Mouse (Mus musculus): Measurements from ENCODE around the gene Bcat2. TPM values are rescaled to one million over a fixed set of nuclear protein-coding genes. Genes with fewer than 3 reads are reported as not detected.
"Not testable (repeated sequence)": the region's sequence is repeated elsewhere in the genome, so short reads cannot be mapped to it uniquely, and the experiment has no call there.

Gene Bcat2
- polyA plus RNA-seq, 1 experiment from 2014 or later = 47.3 TPM

DNA sequence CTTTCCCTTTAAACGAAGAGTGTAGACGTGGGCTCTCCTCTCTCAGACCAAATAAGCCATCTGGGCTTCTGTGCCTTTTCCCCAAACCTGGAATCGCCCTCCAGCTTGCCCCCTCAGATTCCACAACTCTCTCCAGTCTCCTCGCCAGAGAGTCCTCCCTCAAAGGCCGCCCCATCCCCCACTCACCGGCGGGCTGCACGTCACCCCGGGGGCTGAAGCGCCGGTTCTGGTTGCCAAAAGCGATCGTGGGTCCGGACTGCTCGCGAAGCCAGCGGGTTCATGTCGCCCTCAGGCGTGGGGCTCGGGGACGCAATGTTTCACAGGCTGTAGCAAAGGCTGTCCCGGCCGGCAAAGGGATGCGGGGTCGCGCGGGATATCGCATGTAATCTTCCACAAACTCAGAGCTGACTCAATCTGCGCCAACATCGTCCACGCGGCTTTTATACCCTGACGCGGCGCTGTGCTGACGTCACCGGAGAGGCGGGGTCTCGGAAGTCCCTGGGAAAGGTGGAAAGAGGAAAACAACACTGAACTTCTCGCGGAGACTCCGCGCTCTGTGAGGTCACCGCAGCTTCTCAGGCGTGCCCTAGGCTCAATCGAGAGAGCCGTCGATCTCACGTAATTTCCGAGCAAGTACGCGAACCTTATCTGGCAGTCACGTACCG, 44.0 kb upstream of the Bcat2 start, which contains the start of the genes Ppp1r15a and Plekha4:
Gene Ppp1r15a, minus strand, starts transcription at position 460 of the 665 bp plus-strand sequence.
Gene Plekha4, plus strand, starts transcription at position 522 of the 665 bp plus-strand sequence.
- peak within 1 kb of the TSS; percentile 65; the same call in 1 of the 2 replicates for H3K27ac ChIP-seq (replicated peaks; ENCODE audit: low read depth, low read length)
- under 1% methylated on average over 54 of the region's 54 CpGs for WGBS
- peak within 1 kb of the TSS; percentile 84 for H3K4me2 ChIP-seq (ENCODE audit: low read depth, low read length)
- no peaks in the 10 kb centered on the region for H3K27me3 ChIP-seq (ENCODE audit: control insufficient read depth, insufficient read depth, low read length)
- ATAC-seq (replicated peaks; ENCODE audit: insufficient number of reproducible peaks, low FRiP score, low TSS enrichment, low read depth) (peak; percentile 68), DNase-seq (ENCODE audit: low spot score) (peak; percentile 95)
- H3K9ac ChIP-seq (replicated peaks; ENCODE audit: low read length) = peak within 1 kb of the TSS; percentile 85
- H3K4me1 ChIP-seq (ENCODE audit: control insufficient read depth, insufficient read depth, low read length) = no peaks in the 10 kb centered on the region
- no peaks in the 10 kb centered on the region for H3K9me3 ChIP-seq (replicated peaks; ENCODE audit: control insufficient read depth, low read length)
- peak within 1 kb of the TSS; percentile 77 for H3K4me3 ChIP-seq (ENCODE audit: low read depth, low read length)
- no peaks in the 10 kb centered on the region for H3K36me3 ChIP-seq (replicated peaks; ENCODE audit: control insufficient read depth, insufficient read depth, low read depth, low read length)

DNA sequence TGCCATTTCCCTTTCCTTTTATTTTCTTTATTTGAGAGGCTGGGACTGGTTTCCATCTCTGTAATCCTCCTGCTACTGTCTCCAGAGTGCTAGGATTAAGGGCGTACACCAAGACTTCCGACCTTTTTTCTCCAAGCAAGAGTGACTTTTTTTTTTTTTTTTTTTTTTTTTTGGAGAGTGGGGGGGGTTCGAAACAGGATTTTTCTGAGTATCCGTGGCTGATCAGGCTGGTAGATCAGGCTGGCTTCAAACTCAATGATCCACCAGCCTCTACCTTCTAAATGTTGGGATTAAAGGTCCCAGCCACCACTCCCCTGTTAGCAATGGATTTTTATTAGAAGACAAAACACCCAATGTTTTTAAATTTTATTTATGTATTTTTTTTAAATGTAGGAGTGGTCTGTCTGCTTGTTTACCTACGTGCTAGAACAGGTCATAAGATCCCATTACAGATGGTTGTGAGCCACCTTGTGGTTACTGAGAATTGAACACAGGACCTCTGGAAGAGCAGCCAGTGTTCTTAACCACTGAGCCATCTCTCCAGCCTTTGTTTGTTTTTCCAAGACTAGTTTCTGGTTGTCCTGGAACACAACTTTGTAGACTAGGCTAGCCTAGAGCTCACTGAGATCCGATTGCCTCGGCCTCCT, 43.4 kb upstream of the Bcat2 start:
- no peak for ATAC-seq (replicated peaks; ENCODE audit: insufficient number of reproducible peaks, low FRiP score, low TSS enrichment, low read depth)
- WGBS = 25% methylated on average over 7 of the region's 7 CpGs
- peak overlapping the region; percentile 77 for H3K4me3 ChIP-seq (ENCODE audit: low read depth, low read length)

DNA sequence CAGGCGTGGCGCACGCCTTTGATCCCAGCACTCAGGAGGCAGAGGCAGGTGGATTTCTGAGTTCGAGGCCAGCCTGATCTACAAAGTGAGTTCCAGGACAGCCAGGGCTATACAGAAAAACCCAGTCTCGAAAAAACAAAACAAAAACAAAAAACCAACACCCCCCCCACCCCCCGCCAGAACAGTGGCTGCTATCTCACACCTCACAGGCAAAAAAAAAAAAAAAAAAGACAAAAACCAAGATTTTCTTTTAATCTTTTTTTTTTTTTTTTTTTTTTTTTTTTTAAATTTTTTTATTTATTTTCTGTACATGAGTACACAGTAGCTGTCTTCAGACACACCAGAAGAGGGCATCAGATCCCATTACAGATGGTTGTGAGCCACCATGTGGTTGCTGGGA, 42.8 kb upstream of the Bcat2 start:
- H3K36me3 ChIP-seq (replicated peaks; ENCODE audit: control insufficient read depth, insufficient read depth, low read depth, low read length); H3K9ac ChIP-seq (replicated peaks; ENCODE audit: low read length); H3K27ac ChIP-seq (replicated peaks; ENCODE audit: low read depth, low read length); H3K27me3 ChIP-seq (ENCODE audit: control insufficient read depth, insufficient read depth, low read length); ATAC-seq (replicated peaks; ENCODE audit: insufficient number of reproducible peaks, low FRiP score, low TSS enrichment, low read depth); H3K4me2 ChIP-seq (ENCODE audit: low read depth, low read length); H3K9me3 ChIP-seq (replicated peaks; ENCODE audit: control insufficient read depth, low read length); H3K4me1 ChIP-seq (ENCODE audit: control insufficient read depth, insufficient read depth, low read length); H3K4me3 ChIP-seq (ENCODE audit: low read depth, low read length); DNase-seq (ENCODE audit: low spot score): not testable (repeated sequence)
- 85% methylated on average over 6 of the region's 6 CpGs for WGBS

More for the DNA sequence above, 43.4 kb upstream of the Bcat2 start:
- Histone ChIP-seq H3K9me3 (replicated peaks; ENCODE audit: control insufficient read depth, low read length) (no peaks in the 10 kb centered on the region), H3K4me1 (ENCODE audit: control insufficient read depth, insufficient read depth, low read length) (no peaks in the 10 kb centered on the region), H3K36me3 (replicated peaks; ENCODE audit: control insufficient read depth, insufficient read depth, low read depth, low read length) (no peaks in the 10 kb centered on the region), H3K9ac (replicated peaks; ENCODE audit: low read length) (peak overlapping the region; percentile 85), H3K27ac (replicated peaks; ENCODE audit: low read depth, low read length) (0 out of 2 replicates have a peak overlapping the region, but pooled peaks have one; percentile 31), H3K4me2 (ENCODE audit: low read depth, low read length) (peak overlapping the region; percentile 84), H3K27me3 (ENCODE audit: control insufficient read depth, insufficient read depth, low read length) (no peaks in the 10 kb centered on the region)
- DNase-seq (ENCODE audit: low spot score) = peak; percentile 21

DNA sequence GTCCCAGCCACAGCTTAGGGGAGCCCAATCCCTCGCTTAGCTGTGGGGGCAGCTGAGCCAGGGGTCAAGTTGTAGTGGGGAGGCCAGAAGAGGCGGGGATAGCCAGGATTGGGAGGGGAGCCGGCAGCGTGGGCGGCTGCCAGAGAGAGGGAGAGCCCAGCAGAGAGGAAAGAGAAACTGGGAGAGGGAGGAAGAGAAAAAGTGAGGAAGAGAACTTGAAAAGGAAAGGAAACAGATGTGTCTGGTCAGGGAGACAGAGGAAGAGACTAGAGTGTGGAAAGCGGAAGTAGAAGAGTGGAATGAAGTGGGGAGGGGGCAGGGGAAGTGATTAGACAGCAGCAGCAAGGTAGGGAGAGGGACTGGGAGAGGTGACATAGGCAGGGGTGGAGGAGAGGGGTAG, 40.5 kb upstream of the Bcat2 start:
- no peak overlapping the region for H3K27ac ChIP-seq (replicated peaks; ENCODE audit: low read depth, low read length)
- no peak overlapping the region for H3K9ac ChIP-seq (replicated peaks; ENCODE audit: low read length)

DNA sequence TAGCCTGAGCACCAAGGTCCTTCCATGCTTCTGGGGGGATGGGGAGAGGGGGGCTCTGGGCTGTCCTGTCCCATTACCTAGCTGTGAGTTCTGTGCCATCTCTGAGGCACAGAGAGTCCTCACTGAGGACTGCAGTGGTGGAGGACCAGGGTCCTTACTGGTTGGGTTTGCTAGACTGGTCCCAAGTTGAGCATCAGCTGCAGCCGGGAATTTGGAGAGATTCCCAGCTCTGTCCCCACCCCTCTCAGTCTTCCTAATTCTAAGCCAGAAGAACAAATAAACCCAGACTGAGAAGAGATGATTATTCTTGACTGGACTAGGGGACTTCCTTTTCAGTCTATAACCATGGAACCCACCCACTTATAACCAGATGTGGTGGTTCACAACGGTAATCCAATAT, 39.3 kb upstream of the Bcat2 start:
- WGBS = 75% methylated on average over 2 of the region's 2 CpGs
- Histone ChIP-seq H3K4me2 (ENCODE audit: low read depth, low read length) (no peak overlapping the region), H3K9ac (replicated peaks; ENCODE audit: low read length) (no peak overlapping the region), H3K4me1 (ENCODE audit: control insufficient read depth, insufficient read depth, low read length) (no peaks in the 10 kb centered on the region), H3K4me3 (ENCODE audit: low read depth, low read length) (no peak overlapping the region), H3K27me3 (ENCODE audit: control insufficient read depth, insufficient read depth, low read length) (no peaks in the 10 kb centered on the region), H3K9me3 (replicated peaks; ENCODE audit: control insufficient read depth, low read length) (no peaks in the 10 kb centered on the region), H3K36me3 (replicated peaks; ENCODE audit: control insufficient read depth, insufficient read depth, low read depth, low read length) (no peaks in the 10 kb centered on the region), H3K27ac (replicated peaks; ENCODE audit: low read depth, low read length) (no peak overlapping the region)
- no peak for ATAC-seq (replicated peaks; ENCODE audit: insufficient number of reproducible peaks, low FRiP score, low TSS enrichment, low read depth)
- DNase-seq (ENCODE audit: low spot score) = no peak

More for the DNA sequence above, 40.5 kb upstream of the Bcat2 start:
- no peaks in the 10 kb centered on the region for H3K36me3 ChIP-seq (replicated peaks; ENCODE audit: control insufficient read depth, insufficient read depth, low read depth, low read length)
- no peaks in the 10 kb centered on the region for H3K27me3 ChIP-seq (ENCODE audit: control insufficient read depth, insufficient read depth, low read length)
- H3K4me3 ChIP-seq (ENCODE audit: low read depth, low read length) = no peak overlapping the region
- no peaks in the 10 kb centered on the region for H3K9me3 ChIP-seq (replicated peaks; ENCODE audit: control insufficient read depth, low read length)
- H3K4me2 ChIP-seq (ENCODE audit: low read depth, low read length) = no peak overlapping the region
- ATAC-seq (replicated peaks; ENCODE audit: insufficient number of reproducible peaks, low FRiP score, low TSS enrichment, low read depth) (no peak), DNase-seq (ENCODE audit: low spot score) (no peak)
- no peaks in the 10 kb centered on the region for H3K4me1 ChIP-seq (ENCODE audit: control insufficient read depth, insufficient read depth, low read length)
- 19% methylated on average over 6 of the region's 6 CpGs for WGBS

DNA sequence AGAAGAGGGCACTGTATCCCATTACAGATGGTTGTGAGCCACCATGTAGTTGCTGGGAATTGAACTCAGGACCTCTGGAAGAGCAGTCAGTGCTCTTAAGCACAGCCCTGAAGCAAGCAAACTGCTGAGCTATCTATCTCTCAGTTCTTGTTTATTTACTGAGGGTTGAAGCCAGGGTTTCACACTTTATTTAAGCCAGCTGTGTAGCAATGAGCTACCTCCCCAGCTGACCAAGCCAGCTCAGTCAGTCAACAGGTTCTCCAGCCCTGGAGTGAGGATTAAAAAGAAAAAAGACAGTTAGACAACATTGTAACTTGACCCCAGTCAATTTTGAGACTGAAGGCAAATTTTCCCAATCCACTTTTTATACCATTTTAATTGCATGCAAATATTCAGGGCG, 34.3 kb upstream of the Bcat2 start:
- no peaks in the 10 kb centered on the region for H3K9me3 ChIP-seq (replicated peaks; ENCODE audit: control insufficient read depth, low read length)
- no peak overlapping the region for H3K27ac ChIP-seq (replicated peaks; ENCODE audit: low read depth, low read length)
- ATAC-seq (replicated peaks; ENCODE audit: insufficient number of reproducible peaks, low FRiP score, low TSS enrichment, low read depth) = no peak
- H3K4me1 ChIP-seq (ENCODE audit: control insufficient read depth, insufficient read depth, low read length) = peaks cover 4% of the 10 kb centered on the region; the same call in 1 of the 2 replicates
- H3K27me3 ChIP-seq (ENCODE audit: control insufficient read depth, insufficient read depth, low read length) = no peaks in the 10 kb centered on the region
- H3K36me3 ChIP-seq (replicated peaks; ENCODE audit: control insufficient read depth, insufficient read depth, low read depth, low read length) = no peaks in the 10 kb centered on the region
- 73% methylated on average over 1 of the region's 1 CpGs for WGBS
- no peak overlapping the region for H3K4me3 ChIP-seq (ENCODE audit: low read depth, low read length)
- H3K9ac ChIP-seq (replicated peaks; ENCODE audit: low read length) = no peak overlapping the region
- H3K4me2 ChIP-seq (ENCODE audit: low read depth, low read length) = no peak overlapping the region
- no peak for DNase-seq (ENCODE audit: low spot score)

DNA sequence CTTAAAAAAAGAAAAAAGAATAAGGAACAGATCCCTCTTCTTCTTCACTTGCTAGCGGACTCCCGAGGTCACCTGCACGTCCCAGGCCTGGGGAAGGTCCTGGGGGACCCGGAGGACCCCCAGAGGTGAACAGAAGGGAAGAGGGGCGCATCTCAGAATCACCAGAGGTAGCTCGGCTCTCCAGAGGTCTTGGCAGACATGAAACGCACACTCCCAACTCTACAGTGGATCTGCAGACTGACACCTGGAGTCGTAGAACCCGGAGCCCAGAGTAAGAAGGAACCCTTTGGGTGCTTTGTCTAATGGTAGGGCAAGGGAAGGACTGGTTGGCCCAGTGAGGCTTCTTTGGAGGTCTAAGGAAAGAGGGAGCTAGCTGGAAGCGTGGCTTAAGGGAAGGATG, 32.4 kb upstream of the Bcat2 start:
- H3K9ac ChIP-seq (replicated peaks; ENCODE audit: low read length) = peak overlapping the region; percentile 54; the same call in 1 of the 2 replicates

More for the DNA sequence above, 32.4 kb upstream of the Bcat2 start:
- DNase-seq (ENCODE audit: low spot score) = no peak
- H3K27me3 ChIP-seq (ENCODE audit: control insufficient read depth, insufficient read depth, low read length) = no peaks in the 10 kb centered on the region
- no peak overlapping the region for H3K27ac ChIP-seq (replicated peaks; ENCODE audit: low read depth, low read length)
- no peaks in the 10 kb centered on the region for H3K36me3 ChIP-seq (replicated peaks; ENCODE audit: control insufficient read depth, insufficient read depth, low read depth, low read length)
- H3K4me1 ChIP-seq (ENCODE audit: control insufficient read depth, insufficient read depth, low read length) = peaks cover 4% of the 10 kb centered on the region; the same call in 1 of the 2 replicates
- peak overlapping the region; percentile 70 for H3K4me2 ChIP-seq (ENCODE audit: low read depth, low read length)
- H3K9me3 ChIP-seq (replicated peaks; ENCODE audit: control insufficient read depth, low read length) = no peaks in the 10 kb centered on the region
- H3K4me3 ChIP-seq (ENCODE audit: low read depth, low read length) = peak overlapping the region; percentile 43
- ATAC-seq (replicated peaks; ENCODE audit: insufficient number of reproducible peaks, low FRiP score, low TSS enrichment, low read depth) = no peak
- WGBS = 73% methylated on average over 10 of the region's 10 CpGs
